Mouse (Mus musculus) myocyte (in vitro differentiated cells): ENCODE measurements at regions not wholly inside any gene's neighbourhood (a gene's known extent, or its start where the extent isn't known, plus 50 kb on each side); places are given as distances from the start of the nearest gene placed in this dataset.

Source experiments
- CEBPB ChIP-seq: IDR thresholded peaks from 2 replicates; pipeline ENCODE4 v1.6.1; 2011; ENCODE audit warnings: mild to moderate bottlenecking, moderate library complexity; ENCODE audit not compliant: poor library complexity, insufficient read depth, severe bottlenecking
- E2F4 ChIP-seq: IDR thresholded peaks from one replicate; pipeline ENCODE4 v1.6.1; 2011; ENCODE audit warnings: mild to moderate bottlenecking, control low read depth, moderate library complexity; ENCODE audit not compliant: insufficient read depth
- MYOD1 ChIP-seq, 3 experiments: IDR thresholded peaks; one replicate each; pipeline ENCODE4 v1.6.1; 2011; ENCODE audit warnings: control low read depth in 2 of 3, low read depth in 2 of 3, mild to moderate bottlenecking in 2 of 3, moderate library complexity in 1 of 3; ENCODE audit not compliant: insufficient read length in 2 of 3, control insufficient read depth in 1 of 3
- MYOG ChIP-seq, 3 experiments: IDR thresholded peaks; one replicate each; pipeline ENCODE4 v1.6.1; 2011; ENCODE audit warnings: control low read depth in 2 of 3, low read depth in 2 of 3, mild to moderate bottlenecking in 2 of 3; ENCODE audit not compliant: insufficient read length in 2 of 3, control insufficient read depth in 1 of 3, insufficient read depth in 1 of 3
- POLR2A ChIP-seq: IDR thresholded peaks from one replicate; pipeline ENCODE4 v1.6.1; 2011; ENCODE audit warnings: low read depth, mild to moderate bottlenecking, control low read depth, moderate library complexity; ENCODE audit not compliant: insufficient read length
- USF1 ChIP-seq: IDR thresholded peaks from one replicate; pipeline ENCODE4 v1.6.1; 2011; ENCODE audit warnings: low read depth, mild to moderate bottlenecking, control low read depth, moderate library complexity

DNA sequence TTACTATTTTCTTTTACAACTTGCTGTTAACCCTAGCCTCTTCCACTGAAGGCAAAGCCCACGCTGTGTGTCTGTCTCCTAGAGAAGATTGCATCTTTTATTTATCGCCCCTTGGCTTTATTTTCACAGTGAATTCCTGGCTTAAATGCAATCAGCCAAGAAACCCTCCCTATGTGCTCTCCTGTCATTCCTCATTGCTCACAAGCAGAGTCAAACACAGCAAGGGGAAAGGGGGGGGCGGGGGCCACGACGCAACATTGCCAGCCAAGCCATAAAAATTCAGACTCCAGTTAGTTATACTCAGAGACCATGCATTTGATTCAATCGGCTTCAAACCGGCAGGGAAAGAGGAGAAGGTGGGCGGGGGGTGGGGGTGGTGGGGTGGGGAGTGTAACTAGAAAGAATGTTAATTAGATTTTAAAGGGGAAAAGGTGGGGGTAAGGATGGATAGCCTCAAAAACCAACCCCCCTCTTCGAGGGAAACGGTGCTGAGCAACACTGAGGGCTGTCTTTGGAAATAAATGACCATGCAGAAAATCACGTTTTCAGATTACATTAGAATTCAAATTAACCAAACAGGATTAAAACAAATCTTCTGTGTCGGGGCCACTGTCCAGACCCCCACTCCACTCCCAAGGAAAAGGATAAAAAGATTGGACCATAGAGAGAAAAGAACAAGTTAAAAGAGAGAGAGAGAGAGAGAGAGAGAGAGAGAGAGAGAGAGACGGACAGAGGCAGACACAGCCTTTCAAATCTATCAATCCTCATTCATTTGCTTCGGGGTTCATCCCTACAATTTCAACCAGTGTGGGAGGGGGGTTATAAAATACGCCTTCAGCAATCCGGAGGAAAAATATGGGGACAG lies 156.6 kb upstream of the Smim15 start:
- no peak for TF ChIP-seq MYOG (IDR thresholded peaks at IDR 0.05; ENCODE audit: control insufficient read depth in 1 of 3, insufficient read depth in 1 of 3, insufficient read length in 2 of 3, low read depth in 2 of 3)
- TF ChIP-seq E2F4: no peak
- TF ChIP-seq MYOD1 (IDR thresholded peaks at IDR 0.05; ENCODE audit: control insufficient read depth in 1 of 3, insufficient read length in 2 of 3, low read depth in 2 of 3): no peak
- TF ChIP-seq POLR2A: no peak
- TF ChIP-seq USF1: no peak
- no peak for TF ChIP-seq CEBPB
